Mouse (Mus musculus): Measurements from ENCODE around the gene Lhfpl2. TPM values are rescaled to one million over a fixed set of nuclear protein-coding genes. Genes with fewer than 3 reads are reported as not detected.

Lhfpl2 gene
- total and polyA plus RNA-seq, 3 experiments = not detected

GRCm38 (mm10) chr13:94117522-94117921, 59.9 kb downstream of the Lhfpl2 start:
- TF ChIP-seq POLR2AphosphoS2 (IDR thresholded peaks at IDR 0.05; ENCODE audit: low read depth, low read length) = no peak
- TF ChIP-seq CHD1 (IDR thresholded peaks at IDR 0.05; ENCODE audit: low read depth, low read length) = no peak
- no peak for TF ChIP-seq UBTF (IDR thresholded peaks at IDR 0.05; ENCODE audit: low read depth, low read length)
- H3K27ac ChIP-seq (ENCODE audit: insufficient read depth, low read depth) = no peak overlapping the region
- dilution Hi-C loops (cut with MboI; ENCODE audit: extremely low pct_ligation_motif_present, extremely low pct_unique_long_range_greater_than_20kb, low sequenced_read_pairs) (no loop called here), in situ Hi-C loops (cut with MboI; ENCODE audit: low pct_ligation_motif_present, low pct_unique_long_range_greater_than_20kb, low sequenced_read_pairs) (no loop called here)
- no peak overlapping the region for H3K4me3 ChIP-seq (replicated peaks in 1 of 3; ENCODE audit: low read depth in 2 of 3, low read length in 2 of 3, poor library complexity in 1 of 3)
- no peak overlapping the region for H3K4me2 ChIP-seq (ENCODE audit: insufficient read depth, low read depth, poor library complexity, severe bottlenecking)
- DNase-seq (ENCODE audit: extremely low read depth) = no peak
- no peaks in the 10 kb centered on the region for H3K27me3 ChIP-seq (replicated peaks)
- peaks cover 7% of the 10 kb centered on the region for H3K9me3 ChIP-seq (replicated peaks; ENCODE audit: low read length)
- no peaks in the 10 kb centered on the region for H3K36me3 ChIP-seq (replicated peaks in 1 of 2; ENCODE audit: control insufficient read depth in 1 of 2, insufficient read depth in 1 of 2, low read length in 1 of 2)
- peaks cover 2 to 20% of the 10 kb centered on the region in 2 experiments for H3K4me1 ChIP-seq (ENCODE audit: control insufficient read depth in 1 of 2, insufficient read depth in 2 of 2)
- H3K79me2 ChIP-seq (replicated peaks; ENCODE audit: control insufficient read depth, extremely low read depth, insufficient read depth, poor library complexity, severe bottlenecking) = no peaks in the 10 kb centered on the region
- H3K9ac ChIP-seq (ENCODE audit: insufficient read depth, low read depth) = no peak overlapping the region

GRCm38 (mm10) chr13:94118091-94118490, 60.5 kb downstream of the Lhfpl2 start:
- H3K4me1 ChIP-seq (ENCODE audit: control insufficient read depth in 1 of 2, insufficient read depth in 2 of 2) = peaks cover 2 to 25% of the 10 kb centered on the region in 2 experiments
- in situ Hi-C loops (cut with MboI; ENCODE audit: low pct_ligation_motif_present, low pct_unique_long_range_greater_than_20kb, low sequenced_read_pairs) (no loop called here), dilution Hi-C loops (cut with MboI; ENCODE audit: extremely low pct_ligation_motif_present, extremely low pct_unique_long_range_greater_than_20kb, low sequenced_read_pairs) (no loop called here)
- peaks cover 7% of the 10 kb centered on the region for H3K9me3 ChIP-seq (replicated peaks; ENCODE audit: low read length)
- H3K9ac ChIP-seq (ENCODE audit: insufficient read depth, low read depth) = no peak overlapping the region
- TF ChIP-seq RAD21 (IDR thresholded peaks at IDR 0.05; ENCODE audit: low read depth, low read length) (peak; percentile 18), RCOR1 (conservative IDR thresholded peaks at IDR 0.05; ENCODE audit: low read depth, low read length) (no peak), CTCF (conservative IDR thresholded peaks at IDR 0.05 in 1 of 2, IDR thresholded peaks at IDR 0.05 in 1 of 2; ENCODE audit: low read depth in 2 of 2, low read length in 2 of 2) (peak in 1 of 2 experiments; percentile 37; a peak in 2 of 4 replicates)
- H3K36me3 ChIP-seq (replicated peaks in 1 of 2; ENCODE audit: control insufficient read depth in 1 of 2, insufficient read depth in 1 of 2, low read length in 1 of 2) = no peaks in the 10 kb centered on the region
- H3K4me3 ChIP-seq (replicated peaks in 1 of 3; ENCODE audit: low read depth in 2 of 3, low read length in 2 of 3, poor library complexity in 1 of 3) = no peak overlapping the region
- no peak for DNase-seq (ENCODE audit: extremely low read depth)
- no peak overlapping the region for H3K27ac ChIP-seq (ENCODE audit: insufficient read depth, low read depth)
- H3K79me2 ChIP-seq (replicated peaks; ENCODE audit: control insufficient read depth, extremely low read depth, insufficient read depth, poor library complexity, severe bottlenecking) = no peaks in the 10 kb centered on the region
- no peaks in the 10 kb centered on the region for H3K27me3 ChIP-seq (replicated peaks)
- H3K4me2 ChIP-seq (ENCODE audit: insufficient read depth, low read depth, poor library complexity, severe bottlenecking) = no peak overlapping the region

DNA sequence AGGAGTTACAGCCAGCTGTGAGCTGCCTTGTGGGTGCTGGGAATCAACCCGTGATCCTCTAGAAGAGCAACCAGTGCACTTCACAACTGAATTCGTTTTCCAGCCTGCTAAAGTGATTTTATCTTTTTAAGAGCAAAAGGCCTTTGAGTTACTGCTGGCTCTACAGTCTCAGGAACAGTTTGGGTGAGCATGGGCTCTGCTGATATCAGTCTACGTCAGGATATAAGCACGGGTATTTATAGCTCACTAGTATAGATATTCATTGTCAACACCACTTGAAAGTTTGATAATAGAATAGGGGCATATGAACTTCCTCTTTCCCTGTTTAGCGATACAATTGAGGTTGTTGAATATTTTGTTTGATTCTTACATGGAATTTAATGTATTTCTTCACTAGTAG, 61.7 kb downstream of the Lhfpl2 start:
- in situ Hi-C loops (cut with MboI; ENCODE audit: low pct_ligation_motif_present, low pct_unique_long_range_greater_than_20kb, low sequenced_read_pairs) = no loop called here
- Histone ChIP-seq H3K4me1 (ENCODE audit: control insufficient read depth in 1 of 2, insufficient read depth in 2 of 2) (peaks cover 2 to 29% of the 10 kb centered on the region in 2 experiments), H3K9me3 (replicated peaks; ENCODE audit: low read length) (peaks cover 7% of the 10 kb centered on the region), H3K27me3 (replicated peaks) (no peaks in the 10 kb centered on the region), H3K9ac (ENCODE audit: insufficient read depth, low read depth) (no peak overlapping the region), H3K4me2 (ENCODE audit: insufficient read depth, low read depth, poor library complexity, severe bottlenecking) (no peak overlapping the region), H3K36me3 (replicated peaks in 1 of 2; ENCODE audit: control insufficient read depth in 1 of 2, insufficient read depth in 1 of 2, low read length in 1 of 2) (no peaks in the 10 kb centered on the region), H3K79me2 (replicated peaks; ENCODE audit: control insufficient read depth, extremely low read depth, insufficient read depth, poor library complexity, severe bottlenecking) (no peaks in the 10 kb centered on the region), H3K27ac (ENCODE audit: insufficient read depth, low read depth) (no peak overlapping the region), H3K4me3 (replicated peaks in 1 of 3; ENCODE audit: low read depth in 2 of 3, low read length in 2 of 3, poor library complexity in 1 of 3) (no peak overlapping the region)
- DNase-seq (ENCODE audit: extremely low read depth) = no peak
- TF ChIP-seq TCF12 (IDR thresholded peaks at IDR 0.05; ENCODE audit: low read depth, low read length) (no peak), USF1 (IDR thresholded peaks at IDR 0.05; ENCODE audit: low read depth, low read length) (no peak), CHD1 (IDR thresholded peaks at IDR 0.05; ENCODE audit: low read depth, low read length) (no peak), KAT2A (IDR thresholded peaks at IDR 0.05; ENCODE audit: insufficient replicate concordance, low read length) (no peak), POLR2AphosphoS2 (IDR thresholded peaks at IDR 0.05; ENCODE audit: low read depth, low read length) (no peak), HCFC1 (IDR thresholded peaks at IDR 0.05; ENCODE audit: low read depth, low read length) (no peak), NELFE (IDR thresholded peaks at IDR 0.05; ENCODE audit: low read depth, low read length) (no peak), JUND (conservative IDR thresholded peaks at IDR 0.05; ENCODE audit: low read depth, low read length) (no peak), NRF1 (IDR thresholded peaks at IDR 0.05; ENCODE audit: low read depth, low read length) (no peak)
- dilution Hi-C loops (cut with MboI; ENCODE audit: extremely low pct_ligation_motif_present, extremely low pct_unique_long_range_greater_than_20kb, low sequenced_read_pairs) = no loop called here
